Mouse (Mus musculus) MEL-GATA-1-ER (cell line): ENCODE data around the gene Me3.

Source experiments
- DNase-seq: peaks from one replicate; pipeline ENCODE4 v3.0.0-alpha.2; 2012; ENCODE audit warnings: low read depth; ENCODE audit errors: extremely low read depth

The Me3 gene

DNA sequence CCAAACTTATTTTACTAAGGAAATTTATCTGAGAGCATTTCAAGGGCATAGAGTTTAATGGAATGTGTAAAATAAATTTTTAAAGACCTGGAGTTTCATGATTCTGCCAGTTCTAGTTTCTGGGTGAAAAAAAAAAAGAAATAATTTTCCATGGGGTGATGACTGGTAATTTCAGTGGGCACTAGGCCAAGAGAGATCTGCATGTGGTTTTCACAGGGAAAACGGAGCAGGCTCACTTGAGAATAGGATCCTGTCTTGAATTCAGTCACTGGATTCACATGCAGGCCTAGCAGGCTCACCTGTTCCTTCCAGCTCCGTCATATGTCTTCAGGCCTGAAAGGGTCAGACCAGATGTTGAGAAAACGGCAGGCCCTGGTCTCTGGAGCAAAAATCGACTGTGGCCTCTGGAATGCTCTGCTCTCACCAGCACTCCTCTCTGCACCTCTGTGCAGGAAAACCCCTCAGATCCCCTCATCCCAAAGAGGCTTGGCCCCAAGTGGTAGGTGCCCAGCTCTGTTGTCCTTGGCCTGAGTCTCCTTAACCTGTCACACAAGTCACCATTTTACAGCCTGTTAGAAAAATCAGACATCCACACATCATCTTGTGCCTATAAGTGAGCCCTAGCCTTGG is 196.4 kb downstream of the Me3 start:
- no peak for DNase-seq

DNA sequence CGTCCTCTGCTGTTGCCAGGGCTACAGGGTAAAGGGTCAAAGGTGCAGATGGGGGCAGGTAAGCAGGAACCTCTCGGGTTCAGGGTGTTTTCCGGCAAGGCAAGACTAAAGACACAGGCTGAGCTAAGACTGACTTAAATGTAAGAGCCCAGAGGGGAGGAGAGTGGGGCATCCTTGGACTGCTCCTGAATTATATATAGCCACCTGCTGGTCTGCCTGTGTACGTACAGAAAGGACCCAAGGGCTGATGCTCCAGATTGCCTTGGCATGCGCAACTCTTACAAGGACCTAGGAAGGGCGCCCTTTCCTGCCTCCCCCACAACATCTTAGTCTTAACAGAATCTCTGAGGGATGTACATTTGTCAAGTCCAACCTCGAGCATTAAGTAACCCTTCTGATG is 197.0 kb downstream of the Me3 start:
- DNase-seq = no peak

DNA sequence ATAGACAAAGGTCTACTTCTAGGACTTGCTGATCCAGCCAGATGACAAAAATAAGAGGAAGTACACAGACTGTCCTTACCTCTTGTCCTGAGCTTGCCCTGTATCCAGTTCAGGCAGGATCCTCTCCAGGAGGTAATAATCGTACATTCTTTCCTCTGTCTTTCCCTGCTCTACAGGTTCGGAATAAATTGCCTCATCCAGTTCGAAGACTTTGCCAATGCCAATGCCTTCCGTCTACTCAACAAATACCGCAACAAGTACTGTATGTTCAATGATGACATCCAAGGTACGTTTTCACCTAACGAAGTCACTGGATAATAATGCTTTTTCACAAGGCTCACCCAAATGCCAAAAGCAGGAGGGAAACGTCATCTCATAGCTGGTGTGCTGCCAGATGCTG is 201.3 kb downstream of the Me3 start:
- DNase-seq = no peak

DNA sequence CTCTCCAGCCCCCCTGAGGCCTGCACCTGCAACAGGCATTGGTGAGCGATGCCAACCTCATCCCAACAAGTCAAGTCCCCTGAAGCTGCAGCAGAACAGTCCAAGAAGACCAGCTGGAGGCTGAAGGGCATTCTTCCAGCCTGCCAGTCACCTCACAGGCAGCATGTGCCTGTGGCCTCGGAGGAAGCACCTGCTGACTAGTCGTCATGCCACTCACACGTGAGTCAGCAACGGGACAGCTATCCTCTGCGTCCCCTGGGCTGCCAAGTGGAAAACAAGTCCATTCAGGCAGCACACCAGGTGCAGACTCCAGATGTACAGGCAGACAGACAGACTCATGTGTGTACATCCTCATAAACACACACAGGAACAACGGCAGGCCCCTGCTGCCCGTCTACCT is 203.4 kb downstream of the Me3 start:
- no peak for DNase-seq

DNA sequence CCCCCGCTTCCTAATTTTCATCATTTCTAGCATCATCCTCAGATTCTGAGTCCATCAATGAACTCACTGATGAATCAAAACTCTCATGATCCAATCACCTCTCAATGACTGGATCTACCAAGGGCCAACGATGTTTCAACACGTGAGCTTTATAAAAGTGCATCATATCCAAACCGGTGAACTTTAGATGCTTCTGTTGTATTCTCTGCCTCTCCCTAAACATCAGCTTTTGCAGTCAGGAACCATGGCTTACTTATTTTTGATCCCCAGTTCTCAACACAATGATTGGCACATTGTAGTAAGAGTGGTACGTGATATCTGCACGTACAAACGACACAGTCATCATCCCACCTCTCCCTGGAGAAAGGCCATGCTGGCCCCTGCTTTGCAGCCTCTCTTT is 204.5 kb downstream of the Me3 start:
- DNase-seq = no peak

DNA sequence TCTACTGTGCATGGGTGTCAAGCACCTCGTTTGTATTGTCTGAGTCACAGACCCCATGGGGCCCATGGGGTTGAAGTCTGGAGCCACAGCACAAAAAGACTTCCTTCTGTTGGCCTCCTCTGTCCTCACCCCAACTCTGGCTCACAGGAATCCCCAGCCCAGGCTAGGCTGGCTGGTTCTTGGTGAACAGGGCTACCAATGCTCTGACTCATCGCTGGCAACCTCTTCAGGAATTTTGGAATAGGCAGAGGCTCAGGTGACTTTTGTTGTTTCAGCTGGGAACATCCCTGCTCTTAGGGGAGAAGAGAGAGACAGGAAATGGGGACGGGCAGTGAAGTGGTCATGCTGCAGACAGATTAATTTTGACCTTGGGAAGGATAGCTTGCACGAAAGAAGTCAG is 205.6 kb downstream of the Me3 start:
- no peak for DNase-seq

DNA sequence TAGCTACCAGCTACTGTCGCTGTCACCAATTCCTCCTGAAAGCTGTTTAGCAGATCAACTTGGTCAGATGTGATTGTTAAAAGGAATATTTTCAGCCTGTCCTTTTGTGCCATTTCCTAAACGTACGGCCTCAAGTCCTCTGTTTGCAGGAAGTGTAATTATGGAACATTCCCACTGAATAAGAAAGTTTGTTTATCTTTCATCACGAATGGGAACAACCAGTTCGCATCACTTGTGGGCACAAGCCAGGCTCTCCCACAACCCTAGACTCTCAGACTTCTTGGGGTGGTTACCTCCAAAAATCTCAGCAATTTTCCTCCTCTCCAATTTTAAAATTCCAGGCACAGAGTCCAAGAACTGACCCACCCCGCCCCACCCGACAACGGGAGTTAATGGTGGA is 207.5 kb downstream of the Me3 start:
- DNase-seq = no peak

DNA sequence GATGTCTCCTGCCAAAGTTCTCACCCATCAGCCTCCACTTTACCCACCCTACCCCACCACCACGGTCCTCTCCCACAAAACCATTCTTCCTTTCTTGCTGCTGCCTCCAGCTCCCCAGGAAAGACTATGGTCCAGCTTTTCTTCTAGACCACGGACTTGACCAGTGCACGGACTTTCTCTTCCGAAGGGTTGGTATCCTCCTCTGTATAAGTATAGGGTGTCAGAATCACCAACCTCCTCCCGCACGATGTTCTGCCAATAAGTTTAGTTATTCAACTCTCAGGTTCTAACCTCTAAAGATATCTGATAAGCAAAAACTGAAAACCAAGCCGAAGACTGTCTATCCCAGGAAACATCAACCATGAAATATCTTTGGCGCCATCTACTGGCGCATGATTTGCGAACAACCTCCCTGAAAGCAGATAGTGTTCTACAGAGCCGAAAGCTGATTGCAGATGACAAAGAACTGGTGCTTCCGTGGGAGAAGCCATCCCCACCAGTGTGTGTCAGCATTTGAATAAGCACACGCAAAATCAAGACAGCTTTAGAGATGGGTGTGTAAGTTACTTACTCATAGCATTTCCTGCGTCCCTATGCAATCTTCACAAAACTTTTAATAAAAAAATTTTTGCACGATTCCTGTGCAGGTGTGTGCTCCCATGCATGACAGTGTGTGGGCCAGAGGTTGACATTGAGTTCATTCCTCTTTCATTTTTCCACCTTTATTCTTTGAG is 209.6 kb downstream of the Me3 start:
- DNase-seq = peak; percentile 49

DNA sequence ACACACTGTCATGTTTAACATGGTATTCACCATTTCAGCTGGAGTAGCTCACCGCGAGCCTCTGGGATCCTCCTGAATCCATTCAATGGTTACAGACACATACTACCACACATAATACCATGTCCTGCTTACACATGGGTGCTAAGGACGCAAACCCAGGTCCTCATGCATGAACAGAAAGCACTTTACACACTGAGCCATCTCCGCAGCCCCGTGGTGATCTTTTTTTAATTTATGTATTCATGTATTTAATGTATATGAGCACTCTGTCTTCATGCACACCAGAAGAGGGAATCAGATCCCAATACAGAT is 210.2 kb downstream of the Me3 start:
- DNase-seq = no peak

DNA sequence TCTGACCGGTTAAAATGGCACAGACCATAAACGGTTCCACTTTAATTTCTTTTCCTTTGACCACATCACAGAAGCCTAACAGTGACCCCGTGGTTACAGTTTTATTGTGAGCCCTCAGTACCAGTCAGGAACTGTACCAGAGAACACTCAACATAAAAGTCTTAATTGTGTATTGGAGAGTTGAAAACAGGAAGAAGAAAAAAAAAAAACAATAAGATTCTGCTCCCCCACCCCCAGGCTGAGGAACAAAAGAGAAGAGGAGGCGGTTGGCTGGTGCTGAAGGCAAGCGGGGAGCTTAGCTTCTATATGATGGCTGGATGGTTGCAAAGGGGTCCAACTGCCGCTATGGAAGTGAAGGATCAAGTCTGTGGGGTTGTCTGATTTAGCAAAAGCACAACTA is 210.9 kb downstream of the Me3 start:
- peak; percentile 9 for DNase-seq

DNA sequence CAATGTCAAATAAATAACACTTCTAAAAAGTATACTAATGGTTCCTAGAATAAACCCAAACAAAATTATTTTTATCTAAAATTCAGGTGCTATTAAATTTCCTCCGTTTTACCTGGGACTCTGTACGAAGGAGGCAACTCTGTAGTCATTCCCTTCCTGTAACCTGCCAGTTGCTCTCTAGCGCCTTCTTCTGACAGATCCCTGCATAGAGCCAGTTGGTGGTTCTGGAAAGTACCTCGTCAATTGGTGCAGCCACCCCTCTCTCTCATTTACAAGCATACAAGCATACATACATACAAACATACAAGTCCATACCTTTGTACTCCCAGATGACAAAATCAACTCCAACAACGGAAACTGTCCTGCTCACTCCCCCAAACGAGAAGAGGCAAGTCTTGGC is 211.3 kb downstream of the Me3 start:
- DNase-seq = peak; percentile 19

DNA sequence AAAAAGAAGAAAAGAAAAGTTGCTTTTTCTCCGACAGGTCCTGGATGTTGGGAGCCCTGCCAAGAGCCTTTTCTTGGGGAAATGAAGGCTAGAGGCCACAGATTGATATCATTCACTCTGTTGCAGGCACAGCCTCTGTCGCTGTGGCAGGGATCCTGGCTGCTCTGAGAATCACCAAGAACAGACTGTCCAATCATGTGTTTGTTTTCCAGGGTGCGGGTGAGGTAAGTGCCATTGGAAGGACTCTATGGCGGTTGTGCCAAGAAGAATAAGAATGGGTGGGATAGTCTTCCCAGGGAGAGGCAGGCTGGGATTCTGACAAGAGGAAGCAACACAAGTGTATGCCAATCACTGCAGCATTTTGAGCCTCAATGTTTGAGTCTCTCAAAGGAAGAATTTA is 213.5 kb downstream of the Me3 start:
- no peak for DNase-seq

DNA sequence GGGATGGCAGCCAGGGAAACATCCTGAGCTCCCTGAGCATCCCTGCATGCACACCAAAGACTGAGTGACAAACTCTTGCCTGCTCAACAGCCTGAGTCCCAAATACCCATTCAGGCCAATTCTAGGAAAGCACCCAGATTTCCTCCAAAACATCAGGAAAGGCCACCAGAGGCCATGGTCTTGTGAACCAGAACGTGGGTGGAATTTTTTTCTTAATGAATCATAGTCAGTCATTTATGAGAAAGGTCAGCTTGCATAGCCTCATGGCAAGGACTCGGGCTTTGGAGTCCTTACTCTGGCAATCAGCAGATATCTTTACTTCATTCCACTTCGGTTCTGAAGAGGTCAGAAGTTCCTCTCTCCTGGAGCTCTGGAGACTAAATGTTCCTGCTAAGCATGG is 218.3 kb downstream of the Me3 start:
- no peak for DNase-seq

DNA sequence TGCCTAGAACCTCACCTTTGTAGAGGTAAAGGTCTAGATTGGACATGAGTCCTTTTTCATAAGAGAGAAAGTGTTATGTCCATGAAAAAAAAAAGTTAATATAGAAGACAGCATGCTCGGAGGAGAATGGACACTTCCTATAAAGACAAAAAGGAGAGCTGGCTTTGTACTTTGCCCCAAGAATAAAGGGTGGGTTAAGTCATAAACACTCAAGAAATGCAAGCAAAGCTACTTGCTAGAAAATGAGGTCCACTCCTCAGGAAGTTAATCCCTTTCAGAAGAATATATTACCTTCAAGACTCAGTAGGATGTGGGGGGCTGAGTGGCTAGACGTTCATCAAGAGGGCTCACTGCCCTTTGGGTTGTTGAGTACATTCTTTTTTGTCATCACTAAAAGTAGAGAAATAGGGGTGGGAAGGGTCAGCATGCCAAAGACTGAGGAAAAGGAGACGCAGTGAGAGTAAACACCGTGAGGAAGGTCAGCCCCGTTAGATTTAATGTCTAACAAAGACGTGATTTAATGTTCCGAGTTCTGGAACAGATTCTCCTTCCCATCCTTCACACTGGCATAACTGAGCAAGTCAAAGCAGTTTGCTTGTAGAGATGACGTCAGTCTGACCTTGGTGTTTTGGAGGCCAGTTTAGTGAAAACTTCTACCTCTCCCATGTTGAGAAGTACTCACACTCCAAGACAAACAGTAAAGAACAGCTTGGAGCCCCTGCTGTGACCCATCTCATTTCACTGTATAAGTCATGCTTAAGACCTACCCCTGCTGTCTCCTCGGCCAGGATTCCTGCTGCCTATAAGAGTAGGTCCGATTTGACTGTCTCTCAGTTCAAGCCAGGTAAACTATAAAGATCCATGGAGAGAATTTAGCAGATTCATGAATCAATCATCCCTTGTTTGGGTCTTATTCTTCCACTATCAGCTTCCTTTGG is 220.2 kb downstream of the Me3 start:
- DNase-seq = no peak

DNA sequence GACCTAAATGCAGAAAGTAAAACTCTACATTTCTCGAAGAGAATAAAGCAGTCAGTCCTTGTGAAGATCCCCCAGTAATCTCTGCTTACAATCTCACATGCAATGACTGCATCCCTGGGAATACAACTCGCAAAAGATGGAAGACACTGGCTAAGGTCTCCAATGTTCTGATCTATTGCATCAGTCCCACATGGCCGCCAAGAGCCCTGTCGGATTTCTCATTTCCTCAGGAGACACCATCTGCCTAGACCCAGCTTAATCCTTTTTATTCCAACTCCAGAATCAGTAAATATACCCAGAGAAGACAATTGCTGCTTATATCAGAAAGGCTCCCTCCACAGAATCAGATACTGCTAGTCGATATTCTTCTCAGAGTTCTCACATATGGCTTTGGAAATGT is 220.9 kb downstream of the Me3 start:
- no peak for DNase-seq

DNA sequence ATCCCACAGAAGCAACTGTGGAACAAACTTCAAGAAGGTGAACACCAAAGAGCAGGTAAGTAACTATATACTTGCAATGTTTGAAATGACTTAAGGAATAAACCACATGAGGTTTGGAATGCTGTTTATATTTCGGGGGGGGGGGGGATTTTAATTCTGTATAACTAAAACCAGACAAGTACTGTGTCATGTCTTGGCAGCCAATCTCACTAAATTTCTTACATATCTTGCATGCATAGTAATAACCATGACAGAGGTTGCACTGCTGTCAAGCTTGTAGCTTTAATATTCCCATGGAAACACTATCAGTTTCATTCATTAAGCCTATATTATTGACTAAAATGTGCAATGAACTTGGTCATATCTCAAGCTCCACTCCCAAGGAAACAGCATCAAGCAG is 223.0 kb downstream of the Me3 start:
- DNase-seq = no peak

DNA sequence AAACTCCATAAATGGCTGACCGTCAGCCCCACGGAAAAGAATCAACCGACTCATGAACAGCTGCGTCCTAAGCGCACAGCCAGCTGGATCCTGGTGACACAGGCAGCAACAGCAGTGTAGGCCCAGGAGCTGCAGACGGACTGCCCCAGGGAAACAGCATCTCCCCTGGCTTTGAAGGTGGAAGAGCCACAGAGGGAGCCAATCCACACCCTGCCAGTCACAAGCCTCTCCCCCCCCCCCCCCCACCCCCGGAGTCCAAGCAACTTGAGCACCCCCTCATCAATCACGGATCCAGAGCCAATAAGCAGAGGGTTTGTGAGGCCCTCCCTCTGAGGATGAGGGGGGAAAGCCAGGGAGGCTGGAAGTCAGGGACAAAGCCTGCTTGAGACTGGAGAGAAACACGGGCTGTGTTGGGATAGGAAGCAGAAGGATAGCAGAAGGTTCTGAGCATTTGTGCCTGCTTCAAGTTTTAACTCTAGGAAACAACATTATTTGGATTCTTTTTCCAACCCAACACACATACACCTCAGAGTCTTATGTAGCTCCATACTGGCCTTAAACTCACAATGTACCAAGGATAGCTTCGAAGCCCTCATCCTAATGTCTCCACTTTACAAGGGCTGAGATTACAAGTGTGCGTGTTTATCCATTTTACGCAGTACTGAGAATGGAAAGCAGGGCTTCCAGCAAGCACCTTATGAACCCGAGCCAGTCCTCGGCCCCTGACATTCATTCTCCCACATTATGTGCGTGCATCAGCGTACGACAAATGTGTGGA is 224.4 kb downstream of the Me3 start:
- no peak for DNase-seq

DNA sequence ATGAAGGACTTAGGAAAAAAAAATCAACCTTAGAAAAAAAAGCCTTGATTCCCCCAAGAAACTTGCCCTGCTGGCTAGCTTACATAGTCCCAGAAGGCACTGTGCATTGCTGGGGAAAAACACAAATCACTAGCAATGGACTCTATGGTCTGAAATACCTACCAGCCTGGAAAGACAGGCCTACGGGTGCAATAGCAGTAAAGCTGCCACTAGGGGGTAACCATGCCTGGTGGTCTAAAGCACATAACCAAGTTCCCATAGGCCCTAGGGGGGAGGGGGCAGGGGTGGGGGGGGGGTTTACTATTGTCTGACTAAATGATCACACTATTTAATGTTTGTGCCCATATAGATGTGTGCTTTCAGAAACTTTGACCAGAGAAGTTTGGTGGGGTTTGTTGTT is 232.6 kb downstream of the Me3 start:
- DNase-seq = no peak

DNA sequence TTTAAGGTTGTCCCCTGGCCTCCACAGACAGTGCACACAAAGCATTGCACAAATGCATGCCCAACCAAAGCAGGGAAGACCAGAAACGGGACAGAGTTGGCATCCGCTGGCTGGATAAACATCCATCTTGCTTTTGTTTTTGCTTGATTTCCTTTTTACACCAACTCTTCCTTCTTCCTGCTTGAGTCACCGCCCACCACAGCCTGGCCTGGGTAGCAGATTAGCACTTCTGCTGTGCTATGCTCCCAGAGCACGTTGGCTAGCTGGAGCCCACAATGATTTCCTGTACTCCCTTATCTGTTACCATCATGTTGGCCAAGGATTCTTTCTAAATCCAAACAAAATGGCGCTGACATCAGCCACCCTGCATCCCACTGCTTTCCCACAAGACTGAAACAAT is 235.0 kb downstream of the Me3 start:
- DNase-seq = no peak

DNA sequence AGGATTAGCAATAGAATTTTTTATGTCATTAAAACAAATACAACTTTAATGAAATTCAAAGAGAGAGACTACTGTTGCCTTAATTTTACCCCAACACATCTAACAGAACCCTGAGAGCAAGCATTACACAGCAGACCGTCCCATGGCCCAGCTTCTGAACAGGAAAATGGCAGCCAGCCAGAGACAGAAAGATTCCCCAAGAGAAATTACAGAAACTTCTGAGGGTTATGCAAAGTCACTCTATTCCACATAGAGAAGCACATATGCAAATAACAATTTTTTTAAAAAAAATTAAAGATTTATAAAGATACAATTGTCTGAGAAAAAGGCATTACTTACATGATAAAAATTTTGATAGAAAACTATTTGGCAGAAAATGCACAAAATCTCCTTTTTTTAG is 247.5 kb downstream of the Me3 start:
- no peak for DNase-seq

DNA sequence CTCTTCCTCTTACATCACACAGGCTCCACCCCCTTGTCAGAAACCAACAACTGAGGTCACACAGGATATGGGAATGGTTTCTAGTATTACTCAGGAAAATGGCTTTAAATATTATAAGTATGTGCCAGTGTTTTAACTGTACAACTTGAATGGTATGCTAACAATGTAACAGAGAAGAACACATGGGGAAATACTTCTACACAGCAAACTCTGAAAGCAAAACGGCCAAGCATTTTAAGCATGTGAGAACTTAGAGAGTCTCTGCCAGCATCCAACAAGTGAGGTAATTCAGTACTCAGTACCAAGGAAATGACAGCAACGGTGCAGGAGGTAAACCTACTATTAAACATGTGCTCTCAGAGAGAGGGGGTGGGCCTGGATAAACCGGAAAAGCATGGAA is 252.4 kb downstream of the Me3 start:
- DNase-seq = no peak

DNA sequence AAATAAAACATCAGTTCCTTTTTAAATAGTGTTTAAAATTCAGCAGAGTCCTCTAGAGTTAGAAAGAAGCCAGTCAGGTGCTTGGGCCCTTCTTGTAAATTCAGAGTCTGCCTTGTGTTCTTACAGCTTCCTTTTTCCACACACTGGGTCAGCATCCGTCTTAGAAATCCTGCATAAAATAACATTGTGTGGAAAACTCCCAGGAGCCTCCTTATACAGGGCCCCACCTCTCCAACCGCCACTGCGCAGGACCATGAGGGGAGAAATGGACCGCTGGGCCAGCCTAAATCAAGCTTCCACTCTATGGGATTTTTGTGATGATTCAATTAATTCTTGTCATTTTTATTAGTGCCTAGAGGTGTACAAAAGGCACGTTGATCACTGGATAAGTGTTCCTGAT is 259.2 kb downstream of the Me3 start:
- DNase-seq = no peak
